Mouse (Mus musculus): ENCODE measurements around the gene Rnf185. TPM values are rescaled to one million over a fixed set of nuclear protein-coding genes. Genes with fewer than 3 reads are reported as not detected.

The Rnf185 gene
- polyA plus RNA-seq, 2 experiments, result 33.4 to 41.6 TPM

- H3K9ac ChIP-seq (ENCODE audit: low read depth, low read length, severe bottlenecking), result no peak overlapping the region
- ATAC-seq (ENCODE audit: low FRiP score, low read depth) (no peak), DNase-seq (ENCODE audit: low spot score) (no peak)
- TF ChIP-seq POLR2A (IDR thresholded peaks at IDR 0.05; ENCODE audit: borderline replicate concordance, extremely low read depth, insufficient read depth, insufficient read length), result no peak
- no peaks in the 10 kb centered on the region for H3K9me3 ChIP-seq (ENCODE audit: control insufficient read depth, low read length)
- no peak overlapping the region for H3K4me2 ChIP-seq (replicated peaks; ENCODE audit: low read depth, low read length, severe bottlenecking)
- H3K27me3 ChIP-seq (ENCODE audit: control insufficient read depth, insufficient read depth, low read length), result no peaks in the 10 kb centered on the region
- WGBS, result 45% methylated on average over 4 of the region's 4 CpGs
- no peaks in the 10 kb centered on the region for H3K36me3 ChIP-seq (ENCODE audit: control insufficient read depth, insufficient read depth, low read length)
- no peaks in the 10 kb centered on the region for H3K4me1 ChIP-seq (ENCODE audit: control insufficient read depth, insufficient read depth, low read length)
- no peak overlapping the region for H3K27ac ChIP-seq (replicated peaks; ENCODE audit: low read depth, low read length)
- no peak overlapping the region for H3K4me3 ChIP-seq (replicated peaks; ENCODE audit: low read length)
These were observed 40.6 kb upstream of the Rnf185 start for GRCm38 (mm10) chr11:3492748-3493147.

GRCm38 (mm10) chr11:3489036-3489435 is 36.9 kb upstream of the Rnf185 start:
- no peaks in the 10 kb centered on the region for H3K27me3 ChIP-seq (ENCODE audit: control insufficient read depth, insufficient read depth, low read length)
- DNase-seq (ENCODE audit: low spot score), result no peak
- no peak overlapping the region for H3K4me3 ChIP-seq (replicated peaks; ENCODE audit: low read length)
- no peak overlapping the region for H3K4me2 ChIP-seq (replicated peaks; ENCODE audit: low read depth, low read length, severe bottlenecking)
- TF ChIP-seq POLR2A (IDR thresholded peaks at IDR 0.05; ENCODE audit: borderline replicate concordance, extremely low read depth, insufficient read depth, insufficient read length), result no peak
- H3K9me3 ChIP-seq (ENCODE audit: control insufficient read depth, low read length), result no peaks in the 10 kb centered on the region
- no peaks in the 10 kb centered on the region for H3K36me3 ChIP-seq (ENCODE audit: control insufficient read depth, insufficient read depth, low read length)
- 77% methylated on average over 5 of the region's 5 CpGs for WGBS
- no peaks in the 10 kb centered on the region for H3K4me1 ChIP-seq (ENCODE audit: control insufficient read depth, insufficient read depth, low read length)
- no peak overlapping the region for H3K9ac ChIP-seq (ENCODE audit: low read depth, low read length, severe bottlenecking)
- no peak for ATAC-seq (ENCODE audit: low FRiP score, low read depth)
- no peak overlapping the region for H3K27ac ChIP-seq (replicated peaks; ENCODE audit: low read depth, low read length)

- Histone ChIP-seq H3K9ac (ENCODE audit: low read depth, low read length, severe bottlenecking) (no peak within 1 kb of the TSS), H3K27me3 (ENCODE audit: control insufficient read depth, insufficient read depth, low read length) (no peaks in the 10 kb centered on the region), H3K4me2 (replicated peaks; ENCODE audit: low read depth, low read length, severe bottlenecking) (no peak within 1 kb of the TSS), H3K27ac (replicated peaks; ENCODE audit: low read depth, low read length) (no peak within 1 kb of the TSS), H3K36me3 (ENCODE audit: control insufficient read depth, insufficient read depth, low read length) (no peaks in the 10 kb centered on the region), H3K4me3 (replicated peaks; ENCODE audit: low read length) (no peak within 1 kb of the TSS), H3K9me3 (ENCODE audit: control insufficient read depth, low read length) (no peaks in the 10 kb centered on the region), H3K4me1 (ENCODE audit: control insufficient read depth, insufficient read depth, low read length) (peaks cover 3% of the 10 kb centered on the region; the same call in 1 of the 2 replicates)
- no peak for TF ChIP-seq POLR2A (IDR thresholded peaks at IDR 0.05; ENCODE audit: borderline replicate concordance, extremely low read depth, insufficient read depth, insufficient read length)
- no peak for ATAC-seq (ENCODE audit: low FRiP score, low read depth)
- 8% methylated on average over 11 of the region's 11 CpGs for WGBS
- no peak for DNase-seq (ENCODE audit: low spot score)
These were observed 35.9 kb upstream of the Rnf185 start, which contains the start of gene Pla2g3 for GRCm38 (mm10) chr11:3487952-3488570. Pla2g3 (plus strand) TSS chr11:3488284.

GRCm38 (mm10) chr11:3486349-3486748 is 34.2 kb upstream of the Rnf185 start:
- no peak overlapping the region for H3K4me2 ChIP-seq (replicated peaks; ENCODE audit: low read depth, low read length, severe bottlenecking)
- TF ChIP-seq POLR2A (IDR thresholded peaks at IDR 0.05; ENCODE audit: borderline replicate concordance, extremely low read depth, insufficient read depth, insufficient read length), result no peak
- DNase-seq (ENCODE audit: low spot score) (no peak), ATAC-seq (ENCODE audit: low FRiP score, low read depth) (no peak)
- no peaks in the 10 kb centered on the region for H3K27me3 ChIP-seq (ENCODE audit: control insufficient read depth, insufficient read depth, low read length)
- H3K4me1 ChIP-seq (ENCODE audit: control insufficient read depth, insufficient read depth, low read length), result peaks cover 6% of the 10 kb centered on the region; the same call in 1 of the 2 replicates
- H3K9ac ChIP-seq (ENCODE audit: low read depth, low read length, severe bottlenecking), result no peak overlapping the region
- no peaks in the 10 kb centered on the region for H3K36me3 ChIP-seq (ENCODE audit: control insufficient read depth, insufficient read depth, low read length)
- no peak overlapping the region for H3K27ac ChIP-seq (replicated peaks; ENCODE audit: low read depth, low read length)
- no peaks in the 10 kb centered on the region for H3K9me3 ChIP-seq (ENCODE audit: control insufficient read depth, low read length)
- H3K4me3 ChIP-seq (replicated peaks; ENCODE audit: low read length), result no peak overlapping the region
- 71% methylated on average over 7 of the region's 7 CpGs for WGBS

GRCm38 (mm10) chr11:3483980-3484642 is 31.9 kb upstream of the Rnf185 start:
- no peak for DNase-seq (ENCODE audit: low spot score)
- Histone ChIP-seq H3K4me1 (ENCODE audit: control insufficient read depth, insufficient read depth, low read length) (peaks cover 6% of the 10 kb centered on the region; the same call in 1 of the 2 replicates), H3K27me3 (ENCODE audit: control insufficient read depth, insufficient read depth, low read length) (no peaks in the 10 kb centered on the region), H3K9ac (ENCODE audit: low read depth, low read length, severe bottlenecking) (no peak overlapping the region), H3K4me3 (replicated peaks; ENCODE audit: low read length) (no peak overlapping the region), H3K9me3 (ENCODE audit: control insufficient read depth, low read length) (no peaks in the 10 kb centered on the region), H3K4me2 (replicated peaks; ENCODE audit: low read depth, low read length, severe bottlenecking) (no peak overlapping the region), H3K27ac (replicated peaks; ENCODE audit: low read depth, low read length) (no peak overlapping the region), H3K36me3 (ENCODE audit: control insufficient read depth, insufficient read depth, low read length) (no peaks in the 10 kb centered on the region)
- WGBS, result 55% methylated on average over 11 of the region's 11 CpGs
- no peak for TF ChIP-seq POLR2A (IDR thresholded peaks at IDR 0.05; ENCODE audit: borderline replicate concordance, extremely low read depth, insufficient read depth, insufficient read length)
- no peak for ATAC-seq (ENCODE audit: low FRiP score, low read depth)
